Mouse (Mus musculus) hindbrain, embryonic 11.5 days (tissue): ENCODE measurements at regions not wholly inside any gene's neighbourhood (a gene's known extent, or its start where the extent isn't known, plus 50 kb on each side); places are given as distances from the start of the nearest gene placed in this dataset.
A peak's percentile ranks its signal among the peaks of the same experiment; 100 is the strongest.
"Not testable (repeated sequence)": the region's sequence is repeated elsewhere in the genome, so short reads cannot be mapped to it uniquely, and the experiment has no call there.

Experiments
- ATAC-seq: fragments of 200-750 bp; cut with Nextera tagmentation; 2 replicates; pipeline ENCODE4 v1.8.0; 2017; ENCODE audit warnings: mild to moderate bottlenecking, moderate TSS enrichment, moderate library complexity; ENCODE audit not compliant: low FRiP score
- DNase-seq: peaks from one replicate; pipeline ENCODE4 v3.0.0-alpha.2; 2015; ENCODE audit warnings: low spot score
- H3K27ac ChIP-seq: fragments of 300-500 bp; sonication (generic); 2 replicates; pipeline ENCODE4 v1.5.1; 2014; ENCODE audit warnings: mild to moderate bottlenecking, low read depth, low read length
- H3K27me3 ChIP-seq: fragments of 300-500 bp; sonication (generic); 2 replicates; pipeline ENCODE4 v1.6.1; 2014; ENCODE audit warnings: mild to moderate bottlenecking, low read length, moderate library complexity, mixed read lengths; ENCODE audit not compliant: control insufficient read depth, insufficient read depth
- H3K36me3 ChIP-seq: fragments of 300-500 bp; sonication (generic); 2 replicates; pipeline ENCODE4 v1.6.1; 2014; ENCODE audit warnings: mild to moderate bottlenecking, low read length, moderate library complexity, mixed read lengths; ENCODE audit not compliant: control insufficient read depth, insufficient read depth
- H3K4me1 ChIP-seq: fragments of 300-500 bp; sonication (generic); replicated peaks from 2 replicates; pipeline ENCODE4 v1.6.1; 2014; ENCODE audit warnings: low read length, mixed read lengths; ENCODE audit not compliant: control insufficient read depth, insufficient read depth
- H3K4me2 ChIP-seq: fragments of 300-500 bp; sonication (generic); replicated peaks from 2 replicates; pipeline ENCODE4 v1.6.1; 2014; ENCODE audit warnings: mild to moderate bottlenecking, low read depth, low read length
- H3K4me3 ChIP-seq: fragments of 300-500 bp; sonication (generic); 2 replicates; pipeline ENCODE4 v1.5.1; 2014; ENCODE audit warnings: low read depth, low read length
- H3K9ac ChIP-seq: fragments of 300-500 bp; sonication (generic); 2 replicates; pipeline ENCODE4 v1.6.1; 2014; ENCODE audit warnings: low read depth, low read length
- H3K9me3 ChIP-seq: fragments of 300-500 bp; sonication (generic); 2 replicates; pipeline ENCODE4 v1.6.1; 2016; ENCODE audit warnings: low read length; ENCODE audit not compliant: control insufficient read depth
- WGBS: fragments of 180-500 bp; shearing (Covaris S2); extraction: QIAGEN DNeasy Blood & Tissue Kit; methylation state at CpG from one replicate; pipeline ENCODE4 v1.1.7; 2014; 5-methylcytosine and 5-hydroxymethylcytosine counted together

DNA sequence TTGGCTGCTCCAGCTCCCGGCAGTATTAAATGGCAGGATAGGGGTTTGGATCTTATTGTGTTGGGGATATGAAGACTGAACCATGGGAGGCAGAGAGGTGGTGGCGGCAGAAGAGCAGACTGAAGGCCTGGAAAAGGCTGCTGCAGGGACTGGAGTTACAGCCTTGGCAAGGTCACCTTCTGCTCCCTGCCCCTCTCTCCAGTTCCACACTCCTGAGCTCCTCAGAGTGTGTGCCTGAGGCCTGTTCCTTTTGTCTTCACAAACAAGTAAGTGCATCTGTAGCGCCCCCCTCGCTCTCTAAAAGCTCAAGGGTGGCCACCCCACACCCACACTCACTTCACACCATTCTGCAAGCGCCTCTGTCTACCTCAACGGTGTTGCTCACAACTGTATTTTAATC, 113.0 kb downstream of the Fam43a start:
- no peaks in the 10 kb centered on the region for H3K9me3 ChIP-seq
- no peak for ATAC-seq
- H3K4me2 ChIP-seq, result no peak overlapping the region
- no peaks in the 10 kb centered on the region for H3K27me3 ChIP-seq
- DNase-seq, result no peak
- no peak overlapping the region for H3K4me3 ChIP-seq
- H3K4me1 ChIP-seq, result no peaks in the 10 kb centered on the region
- 76% methylated on average over 6 of the region's 6 CpGs for WGBS
- H3K27ac ChIP-seq, result no peak overlapping the region
- no peaks in the 10 kb centered on the region for H3K36me3 ChIP-seq
- H3K9ac ChIP-seq, result no peak overlapping the region

DNA sequence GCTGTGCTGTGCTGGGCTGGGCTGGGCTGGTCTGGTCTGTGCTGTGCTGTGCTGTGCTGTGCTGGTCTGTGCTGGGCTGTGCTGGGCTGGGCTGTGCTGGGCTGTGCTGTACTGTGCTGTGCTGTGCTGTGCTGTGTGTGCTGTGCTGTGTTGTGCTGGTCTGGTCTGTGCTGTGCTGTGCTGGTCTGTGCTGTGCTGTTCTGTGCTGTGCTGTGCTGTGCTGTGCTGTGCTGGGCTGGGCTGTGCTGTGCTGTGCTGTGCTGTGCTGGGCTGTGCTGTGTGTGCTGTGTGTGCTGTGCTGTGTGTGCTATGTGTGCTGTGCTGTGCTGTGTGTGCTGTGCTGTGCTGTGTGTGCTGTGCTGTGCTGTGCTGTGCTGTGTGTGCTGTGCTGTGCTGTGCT, 118.1 kb downstream of the Fam43a start:
- not testable (repeated sequence) for DNase-seq, H3K27me3 ChIP-seq, ATAC-seq, H3K4me2 ChIP-seq, H3K9me3 ChIP-seq, H3K4me1 ChIP-seq, H3K36me3 ChIP-seq, H3K4me3 ChIP-seq, H3K27ac ChIP-seq, H3K9ac ChIP-seq

DNA sequence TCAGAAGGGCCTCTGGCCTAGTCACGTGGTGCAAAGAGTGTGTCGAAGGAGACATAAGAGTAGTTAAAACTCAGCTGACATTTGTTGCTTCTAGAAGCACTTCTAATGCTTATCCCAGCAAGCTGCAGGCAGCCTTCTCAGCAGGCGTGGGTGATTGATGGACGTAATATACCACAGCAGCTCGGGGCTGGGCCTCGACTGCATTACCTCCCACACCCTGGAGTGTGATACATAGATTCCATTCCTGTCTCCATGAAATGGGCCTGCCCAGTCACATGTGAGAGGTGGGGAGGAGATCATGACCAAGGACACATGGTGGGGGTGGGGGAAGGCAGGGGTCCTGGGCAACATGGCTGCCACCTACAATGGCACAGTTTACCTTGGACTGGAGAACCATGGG, 121.3 kb downstream of the Fam43a start:
- Histone ChIP-seq H3K27me3 (no peaks in the 10 kb centered on the region), H3K9me3 (no peaks in the 10 kb centered on the region), H3K9ac (no peak overlapping the region), H3K4me3 (no peak overlapping the region), H3K4me1 (no peaks in the 10 kb centered on the region), H3K27ac (no peak overlapping the region), H3K36me3 (no peaks in the 10 kb centered on the region), H3K4me2 (no peak overlapping the region)
- 42% methylated on average over 6 of the region's 6 CpGs for WGBS
- DNase-seq (no peak), ATAC-seq (no peak)

DNA sequence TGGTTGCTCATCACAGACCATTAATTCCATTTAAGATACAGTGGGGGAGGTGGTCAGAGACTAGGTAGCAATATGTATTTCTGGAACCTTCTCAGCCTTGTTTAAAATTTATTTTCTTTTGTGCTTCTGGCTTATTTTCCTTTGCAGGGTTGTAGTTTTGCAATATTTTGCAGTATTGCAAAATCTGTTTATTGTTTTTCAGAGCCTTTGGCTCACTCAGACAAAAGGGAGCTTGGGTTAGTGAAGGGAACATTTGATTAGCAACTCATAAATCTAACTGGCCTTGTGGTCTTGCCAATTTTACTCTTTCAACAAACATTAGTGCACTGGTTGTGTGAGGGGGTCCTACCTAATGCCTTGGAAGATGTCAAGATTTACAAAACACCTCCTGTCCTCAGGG, 121.7 kb downstream of the Fam43a start:
- Histone ChIP-seq H3K4me2 (no peak overlapping the region), H3K27me3 (no peaks in the 10 kb centered on the region), H3K9ac (no peak overlapping the region), H3K27ac (no peak overlapping the region), H3K4me3 (no peak overlapping the region), H3K9me3 (no peaks in the 10 kb centered on the region), H3K36me3 (no peaks in the 10 kb centered on the region), H3K4me1 (no peaks in the 10 kb centered on the region)
- ATAC-seq (no peak), DNase-seq (no peak)

DNA sequence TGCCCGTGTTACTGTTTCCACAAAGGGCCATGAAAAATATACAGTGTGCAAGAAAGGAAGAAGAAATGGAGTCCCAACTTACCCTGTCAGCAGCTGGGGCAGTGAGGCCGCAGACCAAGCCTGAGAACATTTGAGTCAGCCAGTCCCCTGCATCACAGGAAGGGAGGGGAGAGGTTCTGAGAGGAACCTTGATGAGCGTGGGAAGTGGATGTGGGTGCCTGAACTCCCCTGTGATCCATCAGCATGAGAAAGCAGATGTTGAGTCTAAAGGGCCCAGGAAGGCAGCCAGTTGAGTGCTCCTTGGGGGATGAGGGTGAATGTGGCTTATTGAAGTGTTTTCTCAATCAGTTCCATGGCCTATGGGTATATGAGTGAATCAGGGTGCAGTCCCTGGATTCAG, 122.8 kb downstream of the Fam43a start:
- 83% methylated on average over 3 of the region's 3 CpGs for WGBS
- no peak overlapping the region for H3K9ac ChIP-seq

DNA sequence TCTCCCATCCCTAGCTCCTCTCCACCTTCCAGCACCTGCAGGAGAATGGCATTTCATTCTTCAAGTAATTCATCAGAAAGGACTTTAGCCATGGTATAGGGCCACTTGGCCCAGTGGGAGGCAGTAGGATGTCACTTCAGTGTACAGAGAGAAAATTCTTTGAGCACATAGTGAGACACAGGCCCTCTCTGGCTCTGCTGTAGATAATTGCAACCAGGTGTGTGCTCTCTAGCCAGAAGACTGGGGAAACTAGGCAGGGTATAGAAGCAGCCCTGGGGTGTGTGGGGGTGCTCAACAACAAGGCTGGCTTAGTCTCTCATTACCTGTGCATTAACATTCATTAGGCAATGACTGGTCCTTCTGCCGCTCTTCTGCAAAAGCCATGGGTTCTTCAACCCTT, 125.1 kb downstream of the Fam43a start:
- Histone ChIP-seq H3K4me3 (no peak overlapping the region), H3K9ac (no peak overlapping the region), H3K27ac (no peak overlapping the region), H3K9me3 (no peaks in the 10 kb centered on the region), H3K4me2 (no peak overlapping the region), H3K36me3 (no peaks in the 10 kb centered on the region), H3K27me3 (no peaks in the 10 kb centered on the region), H3K4me1 (no peaks in the 10 kb centered on the region)
- WGBS, result 89% methylated on average over 1 of the region's 1 CpGs
- ATAC-seq (no peak), DNase-seq (no peak)

More for the DNA sequence above, 122.8 kb downstream of the Fam43a start:
- H3K4me1 ChIP-seq, result no peaks in the 10 kb centered on the region
- H3K36me3 ChIP-seq, result no peaks in the 10 kb centered on the region
- H3K4me2 ChIP-seq, result no peak overlapping the region
- no peak overlapping the region for H3K4me3 ChIP-seq
- no peaks in the 10 kb centered on the region for H3K27me3 ChIP-seq
- ATAC-seq (no peak), DNase-seq (no peak)
- no peak overlapping the region for H3K27ac ChIP-seq
- H3K9me3 ChIP-seq, result no peaks in the 10 kb centered on the region

DNA sequence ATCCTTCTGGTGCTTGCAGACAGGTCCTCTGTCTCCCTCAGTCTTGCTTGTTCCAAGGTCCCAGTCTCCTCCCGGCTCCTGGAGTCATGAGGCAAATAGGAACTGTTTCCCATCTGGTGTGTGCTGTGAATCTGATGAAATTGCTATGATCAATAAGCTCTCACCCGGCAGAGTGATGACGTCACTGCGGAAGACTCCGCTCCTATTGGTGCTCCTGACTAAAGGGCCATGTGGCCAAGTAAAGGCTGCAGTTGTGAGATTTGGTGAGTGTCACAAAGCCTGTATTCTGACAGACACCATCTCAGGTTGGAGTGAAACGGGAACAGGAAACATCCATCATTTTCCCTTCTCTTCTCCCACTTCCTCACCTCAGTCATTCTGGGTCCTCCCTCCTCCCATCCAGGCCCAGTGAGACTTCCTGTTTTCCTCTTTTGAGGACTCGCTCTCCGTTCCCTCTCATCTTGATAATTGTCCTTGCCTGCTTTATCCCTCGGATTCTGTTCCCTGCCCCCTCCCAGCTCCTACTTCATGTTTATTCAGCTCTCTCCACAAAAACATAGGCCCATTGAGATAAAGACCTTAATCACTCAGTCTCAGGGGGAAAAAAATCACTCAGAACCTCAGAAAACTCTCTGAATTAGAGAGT, 133.4 kb downstream of the Fam43a start:
- no peaks in the 10 kb centered on the region for H3K27me3 ChIP-seq
- no peaks in the 10 kb centered on the region for H3K36me3 ChIP-seq
- DNase-seq, result peak; percentile 26
- H3K4me3 ChIP-seq, result no peak overlapping the region
- H3K9me3 ChIP-seq, result no peaks in the 10 kb centered on the region
- H3K4me1 ChIP-seq, result 0 out of 2 replicates have a peak, but pooled peaks cover 3% of the 10 kb centered on the region
- no peak overlapping the region for H3K9ac ChIP-seq
- no peak overlapping the region for H3K4me2 ChIP-seq
- H3K27ac ChIP-seq, result no peak overlapping the region
- 58% methylated on average over 9 of the region's 9 CpGs for WGBS
- no peak for ATAC-seq

DNA sequence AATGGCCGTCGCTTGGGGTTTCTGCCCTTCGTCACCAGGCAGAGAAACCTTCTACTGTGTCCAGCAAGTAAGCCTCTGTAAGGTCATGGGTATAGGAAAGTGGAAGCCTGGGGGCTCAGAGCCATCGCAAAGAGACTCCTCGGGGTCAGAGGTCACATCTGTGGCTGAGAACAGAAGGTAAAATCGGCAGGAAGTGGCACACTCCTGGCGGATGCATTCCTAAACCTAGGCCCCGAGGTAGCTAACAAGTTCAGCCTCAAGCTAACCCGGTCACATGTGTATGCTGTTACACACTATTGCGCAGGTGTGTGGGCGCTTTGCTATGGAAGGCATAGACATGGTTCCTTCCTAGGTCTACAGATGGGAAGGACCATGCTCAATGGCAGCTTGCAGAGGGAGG, 134.0 kb downstream of the Fam43a start:
- ATAC-seq, result no peak
- H3K27ac ChIP-seq, result no peak overlapping the region

DNA sequence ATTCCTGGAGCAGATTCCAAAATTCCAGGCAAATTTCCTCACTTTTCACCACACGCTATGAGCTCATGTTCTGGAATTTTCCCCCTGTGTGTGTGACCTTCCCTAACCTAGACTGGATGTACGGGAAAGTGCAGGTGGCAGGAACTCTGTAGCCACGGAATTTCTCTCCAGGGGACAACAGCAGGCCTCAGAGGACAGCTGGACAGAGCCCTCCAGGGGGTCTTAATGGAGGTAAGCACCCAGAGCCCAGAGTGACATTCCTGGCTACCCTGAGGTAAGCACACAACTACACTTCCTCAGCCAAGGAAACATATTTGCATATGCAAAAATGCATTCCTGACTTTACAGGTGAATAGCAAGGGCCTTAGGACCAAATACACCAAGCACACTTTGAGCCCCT, 135.8 kb downstream of the Fam43a start:
- Histone ChIP-seq H3K9ac (no peak overlapping the region), H3K36me3 (no peaks in the 10 kb centered on the region), H3K4me2 (no peak overlapping the region), H3K4me3 (no peak overlapping the region), H3K27me3 (no peaks in the 10 kb centered on the region), H3K9me3 (no peaks in the 10 kb centered on the region), H3K27ac (no peak overlapping the region), H3K4me1 (0 out of 2 replicates have a peak, but pooled peaks cover 3% of the 10 kb centered on the region)
- DNase-seq, result no peak
- 39% methylated on average over 3 of the region's 3 CpGs for WGBS
- no peak for ATAC-seq

More for the DNA sequence above, 134.0 kb downstream of the Fam43a start:
- H3K9me3 ChIP-seq, result no peaks in the 10 kb centered on the region
- H3K9ac ChIP-seq, result no peak overlapping the region
- H3K4me2 ChIP-seq, result no peak overlapping the region
- H3K36me3 ChIP-seq, result no peaks in the 10 kb centered on the region
- no peaks in the 10 kb centered on the region for H3K27me3 ChIP-seq
- H3K4me1 ChIP-seq, result 0 out of 2 replicates have a peak, but pooled peaks cover 3% of the 10 kb centered on the region
- H3K4me3 ChIP-seq, result no peak overlapping the region
- WGBS, result 73% methylated on average over 11 of the region's 11 CpGs
- peak; percentile 31 for DNase-seq
